Mouse (Mus musculus) liver, embryonic 14.5 days (tissue): ENCODE measurements around the gene Klhl6. TPM values are rescaled to one million over a fixed set of nuclear protein-coding genes. Genes with fewer than 3 reads are reported as not detected.

Experiments used
- ATAC-seq: fragments of 200-750 bp; cut with Nextera tagmentation; 2 replicates; pipeline ENCODE4 v1.8.0; 2017; ENCODE audit warnings: moderate number of reproducible peaks, mild to moderate bottlenecking, moderate library complexity; ENCODE audit not compliant: insufficient read depth
- DNase-seq, 3 experiments: peaks; one replicate each; pipeline ENCODE4 v3.0.0-alpha.2; 2012 to 2013; ENCODE audit warnings: low read depth in 3 of 3, low spot score in 3 of 3
- H3K27ac ChIP-seq: fragments of 300-500 bp; sonication (generic); 2 replicates; pipeline ENCODE4 v1.5.1; 2014; ENCODE audit warnings: moderate library complexity, mild to moderate bottlenecking, control low read depth, inconsistent platforms
- H3K27me3 ChIP-seq: fragments of 300-500 bp; sonication (generic); 2 replicates; pipeline ENCODE4 v1.6.1; 2014; ENCODE audit warnings: mild to moderate bottlenecking, low read length, moderate library complexity; ENCODE audit not compliant: control insufficient read depth, insufficient read depth
- H3K36me3 ChIP-seq: fragments of 300-500 bp; sonication (generic); replicated peaks from 2 replicates; pipeline ENCODE4 v1.6.1; 2014; ENCODE audit warnings: low read depth; ENCODE audit not compliant: control insufficient read depth, insufficient read depth
- H3K4me1 ChIP-seq, 2 experiments: fragments of 200-500 bp in 1 of 2; fragments of 300-500 bp in 1 of 2; sonication (generic) in 1 of 2; replicated peaks; 2 replicates each; pipeline ENCODE4 v1.6.1; 2012 to 2014; ENCODE audit warnings: antibody characterized with exemption in 1 of 2, inconsistent platforms in 1 of 2, low read length in 1 of 2; ENCODE audit not compliant: control insufficient read depth in 2 of 2, insufficient read depth in 2 of 2
- H3K4me2 ChIP-seq: fragments of 300-500 bp; sonication (generic); 2 replicates; pipeline ENCODE4 v1.6.1; 2014; ENCODE audit warnings: low read depth, mild to moderate bottlenecking, control low read depth, moderate library complexity
- H3K4me3 ChIP-seq, 2 experiments: fragments of 200-500 bp in 1 of 2; fragments of 300-500 bp in 1 of 2; sonication (generic) in 1 of 2; 2 replicates each; pipeline ENCODE4 v1.5.1; 2012 to 2014; ENCODE audit warnings: low read depth in 2 of 2, low read length in 2 of 2, mild to moderate bottlenecking in 2 of 2, control low read depth in 1 of 2, inconsistent platforms in 1 of 2, moderate library complexity in 1 of 2; ENCODE audit not compliant: insufficient read depth in 1 of 2
- H3K9ac ChIP-seq: fragments of 300-500 bp; sonication (generic); replicated peaks from 2 replicates; pipeline ENCODE4 v1.6.1; 2014; ENCODE audit warnings: mild to moderate bottlenecking, control low read depth, moderate library complexity
- H3K9me3 ChIP-seq: fragments of 300-500 bp; sonication (generic); 2 replicates; pipeline ENCODE4 v1.6.1; 2016; ENCODE audit warnings: low read length, mixed read lengths; ENCODE audit not compliant: control insufficient read depth
- CTCF ChIP-seq: IDR thresholded peaks from 2 replicates; pipeline ENCODE4 v1.5.1; 2016; ENCODE audit warnings: antibody characterized with exemption, low read depth, control low read depth
- EP300 ChIP-seq: IDR thresholded peaks from 2 replicates; pipeline ENCODE4 v1.6.1; 2016; ENCODE audit warnings: antibody characterized with exemption, low read depth
- WGBS: fragments of 180-500 bp; shearing (Covaris S2); extraction: QIAGEN DNeasy Blood & Tissue Kit; methylation state at CpG from one replicate; pipeline ENCODE4 v1.1.7; 2014; ENCODE audit not compliant: insufficient replicate concordance; 5-methylcytosine and 5-hydroxymethylcytosine counted together
- polyA plus RNA-seq, 2 experiments: library from polyadenylated mRNA; depleted of rRNA in 1 of 2; stranded (reverse) in 1 of 2; unstranded in 1 of 2; fragments of >200 nt; fragmentation: Nextera tagmentation in 1 of 2; extraction: Ambion mirVana in 1 of 2; gene quantifications; 2 replicates each; pipeline versions ENCODE4 v1.2.1 to v1.2.3; 2012 to 2014

The Klhl6 gene
- polyA plus RNA-seq, 2 experiments = 5.0 to 8.2 TPM

DNA sequence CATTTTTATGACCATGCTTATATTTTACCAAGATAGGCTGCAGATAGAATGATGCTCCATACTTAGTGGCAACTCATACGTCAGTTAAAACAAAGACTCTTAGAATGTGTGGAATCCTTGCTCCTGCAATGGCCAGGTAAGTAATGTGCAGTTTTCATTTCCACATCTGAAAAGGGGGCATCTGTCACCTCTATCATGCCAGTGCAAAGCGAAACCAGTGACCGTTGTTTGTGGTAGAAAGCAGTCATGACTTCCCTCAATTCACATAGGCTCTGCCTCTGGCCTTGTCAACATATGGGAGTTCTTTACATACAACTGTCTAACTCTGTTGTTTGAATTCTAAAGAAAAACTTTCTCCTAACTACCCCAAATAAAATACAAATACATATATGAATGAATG is 1.8 kb downstream of the Klhl6 start:
- H3K9ac ChIP-seq = no peak overlapping the region
- ATAC-seq = no peak
- no peak for TF ChIP-seq CTCF
- TF ChIP-seq EP300 = no peak
- H3K27ac ChIP-seq = no peak overlapping the region
- 12% methylated on average over 3 of the region's 3 CpGs for WGBS
- H3K4me1 ChIP-seq = peaks cover 0 to 3% of the 10 kb centered on the region in 2 experiments; a peak in 2 of 4 replicates
- no peaks in the 10 kb centered on the region for H3K36me3 ChIP-seq
- no peaks in the 10 kb centered on the region for H3K9me3 ChIP-seq
- no peak for DNase-seq
- H3K4me3 ChIP-seq = 0 out of 4 replicates have a peak overlapping the region, but pooled peaks of 1 of the 2 experiments have one; percentile 13
- peak overlapping the region; percentile 44 for H3K4me2 ChIP-seq
- no peaks in the 10 kb centered on the region for H3K27me3 ChIP-seq

DNA sequence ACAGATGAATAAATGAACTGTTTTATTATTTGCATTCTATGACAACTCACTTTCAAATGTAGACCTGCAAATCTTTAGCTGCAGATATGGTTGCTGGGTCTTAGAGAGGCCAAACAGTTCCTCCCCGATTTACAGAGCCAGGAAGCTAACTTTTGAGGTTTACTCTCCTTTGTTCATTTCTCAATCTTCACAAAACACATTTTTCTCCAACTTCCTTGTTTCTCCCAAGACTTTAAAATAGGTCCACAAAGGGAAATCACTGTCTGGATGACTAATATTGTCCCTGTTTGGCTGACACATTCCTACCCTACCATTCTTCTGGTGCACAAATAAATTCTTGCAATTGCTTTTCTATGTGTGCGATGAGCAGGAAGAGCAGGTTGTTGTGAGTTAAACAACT is 3.1 kb downstream of the Klhl6 start:
- 15% methylated on average over 2 of the region's 2 CpGs for WGBS
- Histone ChIP-seq H3K27me3 (no peaks in the 10 kb centered on the region), H3K9ac (no peak overlapping the region), H3K9me3 (no peaks in the 10 kb centered on the region), H3K36me3 (no peaks in the 10 kb centered on the region), H3K27ac (no peak overlapping the region), H3K4me2 (no peak overlapping the region), H3K4me1 (peaks cover 0 to 3% of the 10 kb centered on the region in 2 experiments; a peak in 2 of 4 replicates), H3K4me3 (no peak overlapping the region)
- no peak for ATAC-seq
- DNase-seq = peak in 1 of 3 experiments; percentile 10
- TF ChIP-seq EP300 (no peak), CTCF (no peak)

DNA sequence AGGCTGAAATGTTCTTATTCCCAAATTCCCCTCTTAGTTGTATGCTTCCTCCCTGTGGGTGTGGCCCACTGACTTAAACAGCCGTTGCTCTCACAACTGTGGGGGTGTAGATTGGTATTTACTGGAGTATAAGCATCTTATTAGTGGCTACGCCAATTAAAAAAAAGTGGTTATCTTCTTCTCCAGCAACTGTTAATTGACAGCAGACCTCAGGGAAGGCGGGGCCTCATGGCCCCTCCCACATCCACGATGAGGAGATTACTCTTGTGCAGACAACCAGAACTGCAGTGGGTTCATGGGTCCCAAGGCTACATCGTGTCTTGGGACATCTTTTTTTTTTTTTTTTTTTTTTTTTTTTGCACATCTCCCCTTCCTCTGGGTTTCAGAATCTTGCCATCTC is 5.6 kb downstream of the Klhl6 start:
- H3K4me2 ChIP-seq = no peak overlapping the region
- TF ChIP-seq EP300 (no peak), CTCF (no peak)
- H3K27ac ChIP-seq = no peak overlapping the region
- ATAC-seq (no peak), DNase-seq (peak in 2 of 3 experiments; percentile 7 to 10)
- no peaks in the 10 kb centered on the region for H3K36me3 ChIP-seq
- H3K9me3 ChIP-seq = no peaks in the 10 kb centered on the region
- WGBS = 26% methylated on average over 5 of the region's 5 CpGs
- H3K4me1 ChIP-seq = peaks cover 0 to 8% of the 10 kb centered on the region in 2 experiments; a peak in 2 of 4 replicates
- H3K4me3 ChIP-seq = no peak overlapping the region
- H3K9ac ChIP-seq = no peak overlapping the region
- H3K27me3 ChIP-seq = no peaks in the 10 kb centered on the region

DNA sequence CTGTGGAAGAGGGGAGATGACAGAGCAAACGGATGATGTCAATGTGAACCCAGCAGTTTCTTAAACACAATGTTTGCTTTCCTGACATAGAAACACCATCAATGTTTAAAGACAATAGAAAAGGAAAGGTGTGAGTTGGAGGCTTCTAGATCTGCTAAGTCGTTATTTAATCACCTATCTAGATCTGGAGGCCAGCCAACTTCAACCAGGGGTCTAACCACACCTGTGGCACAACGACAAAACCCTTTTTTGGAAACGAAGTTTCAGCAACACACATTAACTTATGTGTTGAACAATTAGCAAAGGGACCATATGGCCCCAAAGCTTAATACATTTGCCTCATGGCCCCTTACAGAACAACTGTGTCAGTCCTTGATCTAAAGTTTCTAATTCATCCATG is 6.0 kb downstream of the Klhl6 start:
- no peaks in the 10 kb centered on the region for H3K27me3 ChIP-seq
- 31% methylated on average over 4 of the region's 4 CpGs for WGBS
- no peaks in the 10 kb centered on the region for H3K9me3 ChIP-seq
- no peak overlapping the region for H3K4me2 ChIP-seq
- TF ChIP-seq CTCF = no peak
- H3K36me3 ChIP-seq = no peaks in the 10 kb centered on the region
- no peak overlapping the region for H3K9ac ChIP-seq
- peaks cover 0 to 8% of the 10 kb centered on the region in 2 experiments; a peak in 2 of 4 replicates for H3K4me1 ChIP-seq
- ATAC-seq = no peak
- H3K4me3 ChIP-seq = no peak overlapping the region
- DNase-seq = no peak
- H3K27ac ChIP-seq = no peak overlapping the region

DNA sequence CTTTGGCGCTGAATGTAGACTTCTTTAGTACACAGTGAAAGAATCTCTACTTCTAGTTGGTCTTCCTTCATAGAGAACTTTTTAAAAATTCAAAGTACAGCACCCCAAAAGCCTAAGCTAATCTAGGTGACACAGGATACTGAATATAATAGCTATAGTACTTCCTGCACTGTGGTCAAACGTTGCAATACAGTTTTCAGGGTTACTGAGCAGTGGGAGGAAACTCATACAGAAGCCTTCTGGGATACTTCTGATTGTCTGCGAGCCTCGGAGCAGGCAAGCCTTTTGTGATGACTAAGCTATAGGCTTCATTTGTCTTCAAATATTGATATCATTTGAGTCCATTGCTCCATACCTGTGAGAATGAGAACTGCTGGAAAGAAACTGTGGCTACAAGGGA is 7.4 kb downstream of the Klhl6 start:
- ATAC-seq (no peak), DNase-seq (no peak)
- WGBS = 24% methylated on average over 4 of the region's 4 CpGs
- no peak for TF ChIP-seq CTCF
- no peak for TF ChIP-seq EP300
- no peak overlapping the region for H3K4me3 ChIP-seq
- H3K27me3 ChIP-seq = no peaks in the 10 kb centered on the region
- no peak overlapping the region for H3K4me2 ChIP-seq
- no peak overlapping the region for H3K27ac ChIP-seq
- H3K9ac ChIP-seq = no peak overlapping the region
- H3K4me1 ChIP-seq = peaks cover 0 to 5% of the 10 kb centered on the region in 2 experiments; a peak in 1 of 4 replicates
- no peaks in the 10 kb centered on the region for H3K9me3 ChIP-seq
- no peaks in the 10 kb centered on the region for H3K36me3 ChIP-seq
